Mouse (Mus musculus): ENCODE results near the gene Gpr84.

The Gpr84 gene

GRCm38 (mm10) chr15:103310365-103310910 is at the start of gene Gpr84:
Gene Gpr84, minus strand, starts transcription at chr15:103310612.
- no peak for DNase-seq (ENCODE audit: extremely low spot score, low spot score)

DNA sequence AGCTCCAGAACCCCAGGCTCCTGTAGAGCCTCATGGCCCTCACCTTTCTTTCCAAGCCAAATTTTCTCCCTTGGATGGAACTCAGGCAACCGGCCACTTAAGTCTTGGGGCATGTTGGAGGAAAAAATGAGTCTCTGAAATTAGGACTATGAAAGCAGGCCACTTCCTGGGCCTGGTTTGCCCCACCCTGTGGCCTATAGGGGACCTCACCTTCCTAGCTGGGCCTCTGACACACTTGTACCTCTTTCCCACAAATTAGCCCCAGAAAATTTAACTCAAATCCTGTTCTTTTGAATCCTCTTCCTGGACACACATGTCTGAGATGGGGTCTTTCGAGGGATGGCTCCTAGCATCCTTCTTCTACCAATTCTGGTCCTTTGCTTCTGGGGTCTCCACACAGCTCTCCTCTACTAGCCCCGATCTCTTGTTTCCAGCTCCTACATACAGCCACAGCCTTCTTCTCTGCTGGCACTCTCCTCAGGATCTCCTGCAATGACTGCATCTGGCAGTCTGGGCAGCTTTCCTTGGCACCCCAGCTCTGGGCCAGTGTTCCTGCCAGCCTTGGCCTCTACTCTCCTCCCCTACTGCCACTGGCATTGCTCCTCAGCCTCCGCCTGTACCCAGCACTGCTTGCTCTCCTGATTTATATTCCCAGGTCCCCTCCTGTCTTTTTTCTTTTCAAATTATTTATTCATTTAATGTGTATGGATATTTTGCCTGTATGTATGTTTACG is 49.6 kb upstream of the Gpr84 start:
- DNase-seq (ENCODE audit: extremely low spot score, low spot score), result no peak

GRCm38 (mm10) chr15:103359122-103359510 is 48.7 kb upstream of the Gpr84 start:
- DNase-seq (ENCODE audit: extremely low spot score, low spot score), result no peak

GRCm38 (mm10) chr15:103358278-103359121 is 48.1 kb upstream of the Gpr84 start:
- no peak for DNase-seq (ENCODE audit: extremely low spot score, low spot score)

GRCm38 (mm10) chr15:103357817-103358216 is 47.4 kb upstream of the Gpr84 start:
- DNase-seq (ENCODE audit: extremely low spot score, low spot score), result no peak

DNA sequence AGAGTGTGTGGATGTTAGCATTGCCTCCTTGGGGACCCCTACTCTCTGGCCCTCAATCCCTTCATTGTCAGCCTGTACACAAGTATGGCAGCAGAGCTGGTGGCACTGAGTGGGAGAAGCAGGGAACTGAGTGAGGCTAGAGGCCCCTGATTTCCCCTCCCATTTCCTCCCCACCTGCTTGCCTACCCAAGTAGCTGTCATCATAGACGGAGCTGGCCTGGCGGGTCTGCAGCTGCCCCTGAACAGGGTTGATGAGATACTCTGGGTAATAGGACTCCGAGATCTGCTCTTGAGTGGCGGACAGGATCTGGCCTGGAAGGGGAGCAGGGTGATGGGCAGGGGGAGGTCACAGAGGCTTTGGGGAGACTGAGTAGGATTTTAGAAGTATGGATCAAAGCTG is 45.7 kb upstream of the Gpr84 start:
- no peak for DNase-seq (ENCODE audit: extremely low spot score, low spot score)

DNA sequence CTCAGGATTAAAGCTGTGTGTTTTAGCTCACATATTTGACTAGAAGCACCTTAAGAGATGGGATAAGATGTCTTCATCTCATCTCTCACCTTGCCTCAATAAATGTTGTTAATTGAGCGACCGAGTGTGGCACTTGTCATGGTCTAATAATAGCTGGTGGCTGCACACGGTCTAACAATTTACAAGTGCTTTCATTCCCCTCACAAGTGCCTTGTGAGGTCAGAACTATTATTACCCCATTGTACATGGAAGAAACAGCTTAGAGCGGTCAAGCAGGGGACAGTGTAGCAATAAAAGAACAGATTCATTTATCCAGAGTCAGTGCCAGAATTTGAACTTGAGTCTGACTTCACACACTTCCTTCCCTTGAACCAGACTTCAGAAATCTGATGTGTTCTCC is 45.0 kb upstream of the Gpr84 start:
- no peak for DNase-seq (ENCODE audit: extremely low spot score, low spot score)

DNA sequence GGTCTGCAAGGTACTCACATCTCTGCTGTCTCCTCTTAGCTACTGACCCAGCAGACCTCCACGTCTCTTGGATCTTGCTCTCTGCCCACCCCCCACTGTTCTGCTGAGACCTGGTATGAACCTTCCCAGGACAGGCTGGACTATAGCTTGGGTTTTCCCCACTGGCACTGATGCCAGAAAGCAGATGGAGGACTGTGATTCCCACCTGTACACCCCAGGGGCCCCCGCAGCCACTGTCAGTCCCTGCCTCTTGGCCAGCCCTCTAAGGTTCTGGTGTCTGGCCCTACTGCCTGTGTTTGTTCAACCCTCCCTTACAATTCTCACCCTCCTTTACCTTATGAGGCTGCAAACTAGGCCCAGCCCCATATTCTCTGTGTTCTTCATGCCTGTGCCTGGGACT is 44.3 kb upstream of the Gpr84 start:
- DNase-seq (ENCODE audit: extremely low spot score, low spot score), result no peak

- DNase-seq (ENCODE audit: extremely low spot score, low spot score), result no peak
Observed at GRCm38 (mm10) chr15:103353511-103354256, 43.3 kb upstream of the Gpr84 start.

DNA sequence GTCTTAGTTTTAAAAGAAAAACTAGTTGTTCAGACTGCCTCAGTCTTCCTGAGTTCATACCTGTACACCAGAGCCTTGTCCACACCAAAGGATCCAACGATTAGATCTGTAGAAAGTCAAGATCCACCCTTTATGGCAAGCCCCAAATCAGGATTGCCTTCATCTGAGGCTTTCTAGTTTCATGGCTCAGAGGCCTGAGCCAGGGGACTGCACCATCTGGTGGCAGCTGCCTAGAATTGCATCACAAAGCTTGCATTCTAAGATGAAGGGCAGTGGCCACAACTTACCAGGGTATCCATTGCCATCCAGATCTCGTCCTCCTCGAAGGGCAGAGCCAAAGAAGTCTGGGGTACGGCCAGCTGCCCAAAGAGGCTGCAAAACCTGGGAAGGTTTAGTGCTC is 42.4 kb upstream of the Gpr84 start:
- peak; percentile 59 for DNase-seq (ENCODE audit: extremely low spot score, low spot score)

DNA sequence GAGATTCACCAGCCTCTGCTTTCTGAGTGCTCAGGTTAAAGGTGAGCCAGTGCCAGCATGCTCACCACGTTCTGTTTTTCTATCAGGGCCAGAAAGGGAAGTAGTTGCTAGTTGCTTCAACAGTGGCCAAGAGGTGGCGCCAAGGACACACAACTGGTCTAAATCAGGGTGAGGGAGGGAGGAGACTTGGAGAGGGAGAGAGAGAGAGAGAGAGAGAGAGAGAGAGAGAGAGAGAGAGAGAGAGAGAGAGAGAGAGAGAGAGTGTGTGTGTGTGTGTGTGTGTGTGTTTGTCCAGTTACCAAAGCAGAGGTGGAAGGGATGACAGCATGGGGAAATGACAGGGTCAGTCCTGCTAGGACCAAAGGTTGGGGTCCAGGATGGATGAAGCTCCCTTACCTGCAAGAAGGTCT is 36.9 kb upstream of the Gpr84 start:
- DNase-seq (ENCODE audit: extremely low spot score, low spot score), result no peak

DNA sequence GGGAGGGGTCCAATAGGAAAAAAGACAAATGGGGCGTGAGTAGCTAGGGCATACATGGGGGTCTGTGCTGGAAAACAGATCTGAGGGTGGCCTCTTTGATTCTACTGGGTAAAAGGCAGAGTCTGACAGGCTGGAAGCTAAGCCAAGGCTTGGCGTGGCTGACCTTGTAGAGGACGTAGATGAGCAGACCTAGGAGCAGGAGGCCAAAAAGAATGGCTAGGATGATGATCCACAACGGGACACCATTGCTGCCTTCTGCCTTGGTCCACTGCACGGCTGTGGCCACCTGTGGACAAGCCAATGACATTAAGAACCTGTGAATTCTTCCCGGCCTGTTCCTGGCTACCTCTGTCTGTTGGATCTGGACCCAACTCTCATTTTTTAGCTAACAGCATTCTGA is 35.4 kb upstream of the Gpr84 start:
- no peak for DNase-seq (ENCODE audit: extremely low spot score, low spot score)

DNA sequence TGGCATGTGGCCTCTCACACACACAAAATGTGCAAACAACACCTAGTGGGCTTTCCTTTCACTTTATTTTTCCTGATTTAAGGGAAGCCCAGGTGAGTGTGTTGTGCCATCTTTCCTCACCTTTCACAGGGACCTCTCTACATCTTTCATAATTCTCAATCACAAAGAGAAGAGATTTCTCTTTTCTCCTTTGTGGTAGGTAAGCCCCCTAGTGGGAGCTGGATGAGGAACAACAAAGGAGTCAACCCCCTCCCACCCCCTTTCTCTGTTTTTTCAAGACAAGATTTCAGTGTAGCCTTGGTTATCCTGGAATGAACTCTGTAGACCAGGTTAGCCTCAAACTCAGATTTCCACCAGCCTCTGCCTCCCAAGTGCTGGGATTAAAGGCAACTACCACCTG is 33.1 kb upstream of the Gpr84 start:
- no peak for DNase-seq (ENCODE audit: extremely low spot score, low spot score)

- DNase-seq (ENCODE audit: extremely low spot score, low spot score), result no peak
Observed at GRCm38 (mm10) chr15:103343008-103343407, 32.6 kb upstream of the Gpr84 start.

GRCm38 (mm10) chr15:103342415-103342814 is 32.0 kb upstream of the Gpr84 start:
- DNase-seq (ENCODE audit: extremely low spot score, low spot score), result peak; percentile 79

DNA sequence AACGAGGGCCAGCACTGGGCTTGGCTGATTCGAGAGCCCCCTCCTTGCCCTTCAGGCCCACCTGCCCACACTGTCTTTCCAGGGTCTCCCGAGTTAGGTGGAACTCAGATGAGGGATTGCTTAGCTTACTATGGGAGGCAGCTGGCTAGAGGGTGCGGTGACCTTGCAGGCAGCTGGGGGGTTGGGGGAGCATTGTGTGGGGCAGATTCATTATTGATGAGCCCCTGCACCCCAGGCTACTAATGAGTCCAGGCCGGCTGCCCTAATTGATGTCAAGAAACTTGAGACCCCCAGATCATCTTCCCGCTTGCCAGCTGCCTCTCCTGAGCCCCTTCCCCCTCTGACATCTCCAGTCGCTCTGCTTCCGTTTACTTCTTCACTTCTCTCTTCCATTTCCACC is 31.1 kb upstream of the Gpr84 start:
- DNase-seq (ENCODE audit: extremely low spot score, low spot score), result no peak

- no peak for DNase-seq (ENCODE audit: extremely low spot score, low spot score)
Observed at GRCm38 (mm10) chr15:103340786-103341185, 30.4 kb upstream of the Gpr84 start.

GRCm38 (mm10) chr15:103339961-103340337 is 29.5 kb upstream of the Gpr84 start, which contains the start of gene Zfp385a:
Gene Zfp385a, minus strand, starts transcription at chr15:103340093.
- no peak for DNase-seq (ENCODE audit: extremely low spot score, low spot score)

DNA sequence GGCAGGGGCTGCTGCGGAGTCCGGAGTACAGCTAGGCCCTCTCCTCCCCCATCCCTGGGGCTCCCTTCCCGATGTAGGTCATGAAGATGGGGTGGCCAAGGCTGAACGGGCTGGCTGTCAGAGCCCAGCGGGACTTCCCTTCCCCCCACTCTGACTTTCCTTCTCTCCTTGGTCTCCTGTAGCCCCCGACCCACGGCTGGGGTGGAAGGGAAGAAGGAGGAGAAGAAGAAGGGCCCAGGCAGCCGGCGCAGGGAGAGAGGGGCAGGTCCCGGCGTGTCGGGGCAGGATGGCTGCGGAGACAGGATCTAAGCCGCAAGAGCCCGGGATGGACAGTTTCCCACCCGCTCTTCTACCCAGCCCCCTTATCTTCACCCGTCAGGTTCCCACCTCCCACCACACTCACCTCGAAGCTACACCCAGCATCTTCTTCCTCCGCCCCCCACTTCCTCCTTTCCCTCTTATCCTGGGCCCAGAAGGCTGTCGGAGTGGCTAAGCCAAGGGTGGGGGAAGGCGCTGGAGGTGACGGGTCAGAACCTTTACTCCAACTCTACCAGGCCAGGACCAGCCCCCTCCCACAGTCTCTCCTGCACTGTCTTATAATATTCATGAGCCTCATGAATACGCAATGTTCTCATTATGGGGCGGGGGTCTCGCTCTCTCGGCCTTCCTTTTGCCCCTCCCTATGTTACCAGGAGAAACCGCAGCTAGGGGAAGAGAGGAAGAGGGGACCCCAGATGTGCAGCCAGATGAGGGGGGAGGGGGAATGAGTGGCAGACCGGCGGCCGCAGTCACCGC is 29.0 kb upstream of the Gpr84 start:
- DNase-seq (ENCODE audit: extremely low spot score, low spot score), result no peak

DNA sequence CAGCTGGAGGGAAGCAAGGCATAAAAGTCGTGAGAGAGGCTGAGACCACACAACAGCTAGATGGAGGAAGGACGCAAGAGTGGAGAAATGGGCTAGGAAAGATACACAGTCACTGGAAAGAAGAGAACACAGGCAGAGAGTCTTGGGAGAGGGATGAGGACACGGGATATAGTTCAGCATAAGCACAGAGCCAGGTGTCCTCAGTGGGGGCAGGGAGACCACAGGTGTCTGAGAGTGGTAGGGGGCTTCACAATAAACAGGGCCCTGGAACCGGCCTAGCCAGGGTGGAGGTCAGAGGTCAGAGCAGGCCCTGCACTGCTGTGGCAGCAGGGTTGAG is 28.4 kb upstream of the Gpr84 start:
- no peak for DNase-seq (ENCODE audit: extremely low spot score, low spot score)

Measured in neural tube, embryonic 10.5 days (tissue).